Mouse (Mus musculus): ENCODE results near the gene Rbm15. TPM values are rescaled to one million over a fixed set of nuclear protein-coding genes. Genes with fewer than 3 reads are reported as not detected.

Gene Rbm15
- total RNA-seq, 2 experiments from 2014 or later, result 24.5 to 24.6 TPM

Other genes starting within 250 kb of the Rbm15 start
- gene Kcna2, start 232.5 kb downstream of the Rbm15 start, total RNA-seq (2021), result 100 to 1,000 TPM in 1 of 2 experiments, 10 to 100 TPM in 1; 97.4 to 107 TPM
- gene Kcna10, start 150.6 kb downstream of the Rbm15 start, total RNA-seq (2021), result not detected
- gene Cym, start 111.9 kb downstream of the Rbm15 start, total RNA-seq (2021), result not detected
- gene A630076J17Rik, start 103.1 kb downstream of the Rbm15 start, total RNA-seq (2021), result not detected
- gene Prok1, start 94.0 kb downstream of the Rbm15 start, total RNA-seq (2021), result not detected
- gene Lamtor5, start 54.8 kb downstream of the Rbm15 start, total RNA-seq (2021), result 10 to 100 TPM; 64.9 to 65.7 TPM
- 1 to 10 TPM; 2.4 to 2.7 TPM for gene Slc16a4, start 42.4 kb downstream of the Rbm15 start, total RNA-seq (2021)
- gene Kcnc4, start 125.9 kb upstream of the Rbm15 start, total RNA-seq (2021), result 10 to 100 TPM; 61.7 to 74.6 TPM
- gene Slc6a17, start 184.3 kb upstream of the Rbm15 start, total RNA-seq (2021), result 100 to 1,000 TPM; 365 to 381 TPM
- under 1 TPM in 1 of 2 experiments, not detected in 1; 0.24 TPM for gene Ubl4b, start 221.4 kb upstream of the Rbm15 start, total RNA-seq (2021)

All from left cerebral cortex, postnatal 14 days (tissue).